Mouse (Mus musculus) cerebellum, postnatal 14 days (tissue): ENCODE measurements around the gene Wwc2.

Experiments
- DNase-seq, 2 experiments: peaks; one replicate each; pipeline ENCODE4 v3.0.0; 2021; ENCODE audit warnings: mixed read lengths in 2 of 2

Wwc2 gene

GRCm38 (mm10) chr8:47783544-47783943 is 207.2 kb downstream of the Wwc2 start:
- no peak for DNase-seq

- peak in 1 of 2 experiments; percentile 5 for DNase-seq
Observed at GRCm38 (mm10) chr8:47781881-47782280, 208.8 kb downstream of the Wwc2 start.

- no peak for DNase-seq
Observed at GRCm38 (mm10) chr8:47779589-47779988, 211.1 kb downstream of the Wwc2 start.

GRCm38 (mm10) chr8:47777415-47777814 is 213.3 kb downstream of the Wwc2 start:
- DNase-seq, result no peak
